Mouse (Mus musculus) C2C12 (cell line): ENCODE measurements around the gene Capg.
"Not testable (repeated sequence)": the region's sequence is repeated elsewhere in the genome, so short reads cannot be mapped to it uniquely, and the experiment has no call there.

Source experiments
- CTCF ChIP-seq: IDR thresholded peaks from one replicate; pipeline ENCODE4 v1.5.1; 2011; ENCODE audit not compliant: control insufficient read depth, insufficient read depth, insufficient read length
- FOSL1 ChIP-seq: IDR thresholded peaks from one replicate; pipeline ENCODE4 v1.8.0; 2011; ENCODE audit warnings: mild to moderate bottlenecking, low read length; ENCODE audit not compliant: poor library complexity, insufficient read depth, severe bottlenecking
- MAX ChIP-seq: IDR thresholded peaks from one replicate; pipeline ENCODE4 v1.6.1; 2011; ENCODE audit warnings: mild to moderate bottlenecking, control low read depth
- MYOD1 ChIP-seq: IDR thresholded peaks from one replicate; pipeline ENCODE4 v1.6.1; 2011; ENCODE audit warnings: low read depth; ENCODE audit not compliant: control insufficient read depth, insufficient read length
- MYOG ChIP-seq: IDR thresholded peaks from one replicate; pipeline ENCODE4 v1.6.1; 2011; ENCODE audit not compliant: control insufficient read depth, insufficient read length; ENCODE audit errors: extremely low read depth
- USF1 ChIP-seq: IDR thresholded peaks from one replicate; pipeline ENCODE4 v1.6.1; 2011; ENCODE audit warnings: low read depth, mild to moderate bottlenecking, control low read depth, moderate library complexity

- TF ChIP-seq MYOG, MAX, CTCF, USF1, MYOD1, FOSL1: not testable (repeated sequence)
Measured at GRCm38 (mm10) chr6:72533555-72533954, 10.6 kb upstream of the Capg start.
